Mouse (Mus musculus) spleen, adult 2 months (tissue): ENCODE data around the gene Shld1. TPM values are rescaled to one million over a fixed set of nuclear protein-coding genes. Genes with fewer than 3 reads are reported as not detected.
A peak's percentile ranks its signal among the peaks of the same experiment; 100 is the strongest.

Experiments
- DNase-seq, 2 experiments: peaks; one replicate each; pipeline versions ENCODE4 v3.0.0 to v3.0.0-alpha.2; 2012 to 2021; ENCODE audit warnings: low spot score in 2 of 2, low read depth in 1 of 2
- H3K27ac ChIP-seq: fragments of 200-500 bp; 2 replicates; pipeline ENCODE4 v1.5.1; 2012; ENCODE audit warnings: low read length, inconsistent platforms; ENCODE audit not compliant: insufficient read depth
- H3K27me3 ChIP-seq: fragments of 200-500 bp; 2 replicates; pipeline ENCODE4 v1.6.1; 2012; ENCODE audit warnings: mild to moderate bottlenecking, moderate library complexity, low read length, inconsistent platforms; ENCODE audit not compliant: control insufficient read depth, insufficient read depth
- H3K36me3 ChIP-seq: fragments of 200-500 bp; 2 replicates; pipeline ENCODE4 v1.6.1; 2012; ENCODE audit warnings: mild to moderate bottlenecking, low read length, inconsistent platforms; ENCODE audit not compliant: control insufficient read depth, insufficient read depth
- H3K4me1 ChIP-seq: fragments of 200-500 bp; 2 replicates; pipeline ENCODE4 v1.6.1; 2011; ENCODE audit warnings: inconsistent platforms; ENCODE audit not compliant: control insufficient read depth, insufficient read depth, insufficient read length
- H3K4me3 ChIP-seq: fragments of 200-500 bp; 2 replicates; pipeline ENCODE4 v1.5.1; 2011; ENCODE audit warnings: mild to moderate bottlenecking, inconsistent platforms; ENCODE audit not compliant: insufficient read depth, insufficient read length; ENCODE audit errors: extremely low read depth
- CTCF ChIP-seq: fragments of 200-500 bp; IDR thresholded peaks from 2 replicates; pipeline ENCODE4 v1.5.1; 2011; ENCODE audit warnings: mild to moderate bottlenecking, inconsistent platforms; ENCODE audit not compliant: insufficient read depth, insufficient read length, insufficient replicate concordance; ENCODE audit errors: extremely low read depth
- POLR2A ChIP-seq: fragments of 200-500 bp; IDR thresholded peaks from 2 replicates; pipeline ENCODE4 v1.6.1; 2011; ENCODE audit warnings: low read depth, low read length, inconsistent platforms
- WGBS: fragments of 180-500 bp; shearing (Covaris S2); methylation state at CpG from one replicate; pipeline ENCODE4 v1.1.7; 2018; 5-methylcytosine and 5-hydroxymethylcytosine counted together
- polyA plus RNA-seq: library from polyadenylated mRNA; depleted of rRNA; stranded (reverse); fragments of >200 nt; gene quantifications from 2 replicates; pipeline ENCODE4 v1.2.3, GENCODE M21; 2012; rRNA removed

The Shld1 gene
- polyA plus RNA-seq, 1 experiment: 12.7 TPM

DNA sequence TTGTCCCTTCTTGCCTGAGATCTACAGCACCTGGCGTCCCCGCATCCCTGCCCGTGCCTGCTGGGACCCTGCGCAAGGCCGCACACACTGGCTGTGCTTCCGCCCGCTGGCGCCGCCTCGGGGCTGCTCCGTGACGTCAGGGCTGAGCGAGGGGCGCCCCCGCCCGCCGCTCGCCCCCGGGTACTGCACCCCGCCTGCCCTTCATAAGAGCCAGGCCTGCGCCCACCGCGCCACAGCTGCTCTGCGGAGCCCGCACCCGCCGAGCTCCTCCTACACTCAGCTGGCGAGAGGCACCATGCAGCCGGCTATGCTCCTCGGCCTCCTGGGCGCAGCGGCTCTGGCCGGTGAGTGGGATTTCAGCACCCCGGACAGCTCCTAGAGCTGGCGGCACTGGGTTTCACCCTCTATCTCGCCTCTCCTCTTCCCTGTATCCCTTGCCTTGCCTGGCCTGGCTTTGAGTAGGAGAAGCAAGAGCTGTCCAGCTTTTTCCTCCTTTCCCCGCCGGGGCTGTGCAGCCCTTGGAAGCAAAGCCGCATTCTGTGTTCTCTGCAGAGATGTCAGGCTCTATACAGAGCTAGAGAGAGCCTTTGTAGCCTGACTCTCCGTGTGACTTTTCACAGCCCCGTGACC, 94.8 kb downstream of the Shld1 start:
- 3% methylated on average over 36 of the region's 41 CpGs for WGBS
- DNase-seq: peak; percentile 1 to 37
- Histone ChIP-seq H3K27ac (no peak overlapping the region), H3K36me3 (no peaks in the 10 kb centered on the region), H3K4me1 (peaks cover 4% of the 10 kb centered on the region; the same call in 1 of the 2 replicates), H3K27me3 (peaks cover 8% of the 10 kb centered on the region), H3K4me3 (no peak overlapping the region)
- no peak for TF ChIP-seq POLR2A
- TF ChIP-seq CTCF: no peak

DNA sequence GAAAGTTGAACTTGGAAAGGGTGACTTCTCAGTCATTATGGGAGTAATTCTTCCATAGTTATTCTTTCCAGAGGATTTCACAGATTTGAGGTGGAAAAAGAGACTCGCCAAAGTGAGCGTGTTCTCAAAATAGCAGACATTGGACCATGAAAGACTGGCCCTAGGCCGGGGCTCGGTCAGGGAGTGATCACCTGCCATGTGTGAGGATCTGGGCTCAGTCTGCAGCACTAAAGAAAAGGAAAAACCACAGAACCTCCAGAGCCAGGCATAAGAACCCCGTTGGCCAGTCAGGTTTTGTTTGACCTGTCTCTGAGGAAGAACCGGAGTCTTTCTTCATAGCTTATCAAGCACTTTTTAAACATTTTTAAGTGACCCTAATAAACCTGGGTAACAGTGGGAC, 97.3 kb downstream of the Shld1 start:
- Histone ChIP-seq H3K27ac (no peak overlapping the region), H3K36me3 (no peaks in the 10 kb centered on the region), H3K4me1 (peaks cover 4% of the 10 kb centered on the region; the same call in 1 of the 2 replicates), H3K27me3 (peaks cover 8% of the 10 kb centered on the region), H3K4me3 (no peak overlapping the region)
- DNase-seq: no peak
- TF ChIP-seq CTCF (no peak), POLR2A (no peak)
- WGBS: 84% methylated on average over 6 of the region's 6 CpGs

DNA sequence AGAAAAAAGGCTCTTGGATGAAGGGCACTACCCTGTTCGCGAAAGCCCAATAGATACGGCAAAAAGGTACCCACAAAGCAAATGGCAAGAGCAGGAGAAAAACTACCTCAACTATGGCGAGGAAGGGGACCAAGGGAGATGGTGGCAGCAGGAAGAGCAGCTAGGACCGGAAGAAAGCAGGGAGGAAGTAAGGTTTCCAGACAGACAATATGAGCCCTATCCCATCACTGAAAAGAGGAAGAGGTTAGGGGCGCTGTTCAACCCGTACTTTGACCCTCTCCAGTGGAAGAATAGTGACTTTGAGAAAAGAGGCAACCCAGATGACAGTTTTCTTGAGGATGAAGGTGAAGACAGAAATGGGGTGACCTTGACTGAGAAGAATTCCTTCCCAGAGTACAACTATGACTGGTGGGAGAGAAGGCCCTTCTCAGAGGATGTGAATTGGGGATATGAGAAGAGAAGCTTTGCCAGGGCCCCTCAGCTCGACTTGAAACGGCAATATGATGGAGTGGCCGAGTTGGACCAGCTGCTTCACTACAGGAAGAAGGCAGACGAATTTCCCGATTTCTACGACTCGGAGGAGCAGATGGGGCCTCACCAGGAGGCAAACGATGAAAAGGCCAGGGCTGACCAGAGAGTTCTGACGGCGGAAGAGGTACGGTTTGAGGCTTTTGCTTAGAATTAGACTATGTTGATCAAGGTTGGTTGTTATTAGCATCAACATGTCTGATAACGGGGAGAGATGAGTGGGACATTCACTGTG, 106.9 kb downstream of the Shld1 start:
- DNase-seq: no peak
- Histone ChIP-seq H3K36me3 (no peaks in the 10 kb centered on the region), H3K4me1 (no peaks in the 10 kb centered on the region), H3K4me3 (no peak overlapping the region), H3K27ac (no peak overlapping the region), H3K27me3 (no peaks in the 10 kb centered on the region)
- WGBS: 73% methylated on average over 19 of the region's 19 CpGs
- TF ChIP-seq CTCF: no peak

DNA sequence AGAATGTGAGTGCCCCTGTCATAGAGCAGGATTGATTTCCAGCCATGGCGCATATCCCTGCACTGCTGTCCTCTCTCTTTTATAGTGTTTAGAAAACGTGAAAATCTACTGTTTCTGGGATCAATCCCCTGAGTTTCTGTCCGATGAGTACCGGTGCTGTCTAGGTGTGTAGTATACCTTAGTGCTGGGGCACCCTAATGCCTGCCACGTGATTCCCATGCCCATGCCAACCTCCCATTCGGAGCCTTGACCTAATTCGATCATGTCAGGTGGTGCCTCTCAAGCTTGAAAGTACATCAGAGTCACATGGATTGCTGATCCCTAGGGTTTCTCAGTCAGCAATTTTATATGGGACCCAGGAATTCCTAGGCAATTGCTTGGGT, 107.5 kb downstream of the Shld1 start:
- H3K4me3 ChIP-seq: no peak overlapping the region

More for the DNA sequence above, 107.5 kb downstream of the Shld1 start:
- Histone ChIP-seq H3K4me1 (no peaks in the 10 kb centered on the region), H3K27me3 (no peaks in the 10 kb centered on the region), H3K27ac (no peak overlapping the region), H3K36me3 (no peaks in the 10 kb centered on the region)
- DNase-seq: no peak
- 87% methylated on average over 7 of the region's 7 CpGs for WGBS
- TF ChIP-seq POLR2A (no peak), CTCF (no peak)

Other genes with a start within 250 kb of the Shld1 start
- gene Gpcpd1, start 99.2 kb upstream of the Shld1 start, polyA plus RNA-seq: 11.6 and 15.7 TPM in 2 replicates
- not detected in 2 replicates for gene Chgb, start 94.3 kb downstream of the Shld1 start, polyA plus RNA-seq
- gene Trmt6, start 129.1 kb downstream of the Shld1 start, polyA plus RNA-seq: 2.7 and 3.4 TPM in 2 replicates
- 0.90 and 0.91 TPM in 2 replicates for gene Mcm8, start 129.2 kb downstream of the Shld1 start, polyA plus RNA-seq
- 10.3 and 20.0 TPM in 2 replicates for gene Crls1, start 159.7 kb downstream of the Shld1 start, polyA plus RNA-seq
- gene Lrrn4, start 194.0 kb downstream of the Shld1 start, polyA plus RNA-seq: 2.0 and 2.7 TPM in 2 replicates